Mouse (Mus musculus) midbrain, embryonic 15.5 days (tissue): Measurements from ENCODE around the gene Asb5. TPM values are rescaled to one million over a fixed set of nuclear protein-coding genes. Genes with fewer than 3 reads are reported as not detected.
"Not testable (repeated sequence)": the region's sequence is repeated elsewhere in the genome, so short reads cannot be mapped to it uniquely, and the experiment has no call there.

Experiments used
- ATAC-seq: fragments of 200-750 bp; cut with Nextera tagmentation; replicated peaks from 2 replicates; pipeline ENCODE4 v1.8.0; 2017; ENCODE audit warnings: moderate TSS enrichment
- H3K27ac ChIP-seq: fragments of 300-500 bp; sonication (generic); 2 replicates; pipeline ENCODE4 v1.5.1; 2015; ENCODE audit warnings: mild to moderate bottlenecking, inconsistent platforms
- H3K27me3 ChIP-seq: fragments of 300-500 bp; sonication (generic); replicated peaks from 2 replicates; pipeline ENCODE4 v1.6.1; 2015; ENCODE audit warnings: inconsistent platforms
- H3K36me3 ChIP-seq: fragments of 300-500 bp; sonication (generic); replicated peaks from 2 replicates; pipeline ENCODE4 v1.6.1; 2015; ENCODE audit warnings: inconsistent platforms
- H3K4me1 ChIP-seq: fragments of 300-500 bp; sonication (generic); 2 replicates; pipeline ENCODE4 v1.6.1; 2015; ENCODE audit warnings: inconsistent platforms
- H3K4me2 ChIP-seq: fragments of 300-500 bp; sonication (generic); 2 replicates; pipeline ENCODE4 v1.6.1; 2015; ENCODE audit warnings: inconsistent platforms, mild to moderate bottlenecking, moderate library complexity
- H3K4me3 ChIP-seq: fragments of 300-500 bp; sonication (generic); 2 replicates; pipeline ENCODE4 v1.5.1; 2015; ENCODE audit warnings: mild to moderate bottlenecking, inconsistent platforms
- H3K9ac ChIP-seq: fragments of 300-500 bp; sonication (generic); 2 replicates; pipeline ENCODE4 v1.6.1; 2015; ENCODE audit warnings: mild to moderate bottlenecking, inconsistent platforms
- H3K9me3 ChIP-seq: fragments of 300-500 bp; sonication (generic); 2 replicates; pipeline ENCODE4 v1.6.1; 2016; ENCODE audit warnings: inconsistent platforms
- WGBS: fragments of 180-500 bp; shearing (Covaris S2); methylation state at CpG from one replicate; pipeline ENCODE4 v1.1.7; 2015; ENCODE audit warnings: mixed read lengths; 5-methylcytosine and 5-hydroxymethylcytosine counted together
- polyA plus RNA-seq: library from polyadenylated mRNA; unstranded; fragments of >200 nt; fragmentation: Nextera tagmentation; extraction: Ambion mirVana; gene quantifications from 2 replicates; pipeline ENCODE4 v1.2.1, GENCODE M21; 2015

The Asb5 gene
- polyA plus RNA-seq, 1 experiment from 2014 or later, result 8.2 TPM

GRCm38 (mm10) chr8:54597386-54597785 lies 68.0 kb downstream of the Asb5 start:
- no peaks in the 10 kb centered on the region for H3K27me3 ChIP-seq
- no peak for ATAC-seq
- no peak overlapping the region for H3K9ac ChIP-seq
- no peaks in the 10 kb centered on the region for H3K9me3 ChIP-seq
- peaks cover 17% of the 10 kb centered on the region for H3K4me1 ChIP-seq
- H3K4me2 ChIP-seq, result no peak overlapping the region
- no peaks in the 10 kb centered on the region for H3K36me3 ChIP-seq
- H3K4me3 ChIP-seq, result no peak overlapping the region
- H3K27ac ChIP-seq, result no peak overlapping the region
- WGBS, result 85% methylated on average over 2 of the region's 2 CpGs

GRCm38 (mm10) chr8:54600671-54601251 lies 71.4 kb downstream of the Asb5 start, which contains the start of gene Spata4:
Gene Spata4 (plus strand): TSS chr8:54600781.
- 3% methylated on average over 21 of the region's 21 CpGs for WGBS
- Histone ChIP-seq H3K4me2 (peak within 1 kb of the TSS; percentile 61), H3K36me3 (no peaks in the 10 kb centered on the region), H3K27ac (peak within 1 kb of the TSS; percentile 75), H3K4me3 (peak within 1 kb of the TSS; percentile 35), H3K4me1 (peaks cover 7% of the 10 kb centered on the region), H3K9ac (peak within 1 kb of the TSS; percentile 23; the same call in 1 of the 2 replicates), H3K9me3 (no peaks in the 10 kb centered on the region), H3K27me3 (no peaks in the 10 kb centered on the region)
- peak; percentile 96 for ATAC-seq

GRCm38 (mm10) chr8:54603440-54603839 lies 74.1 kb downstream of the Asb5 start:
- Histone ChIP-seq H3K36me3 (no peaks in the 10 kb centered on the region), H3K4me3 (no peak overlapping the region), H3K9me3 (no peaks in the 10 kb centered on the region), H3K4me1 (peaks cover 7% of the 10 kb centered on the region), H3K4me2 (no peak overlapping the region), H3K27ac (no peak overlapping the region), H3K27me3 (no peaks in the 10 kb centered on the region), H3K9ac (no peak overlapping the region)
- no peak for ATAC-seq
- WGBS, result 82% methylated on average over 4 of the region's 4 CpGs

- Histone ChIP-seq H3K4me1 (no peaks in the 10 kb centered on the region), H3K27ac (no peak overlapping the region), H3K4me2 (no peak overlapping the region), H3K4me3 (no peak overlapping the region), H3K9ac (no peak overlapping the region), H3K27me3 (no peaks in the 10 kb centered on the region), H3K9me3 (no peaks in the 10 kb centered on the region), H3K36me3 (no peaks in the 10 kb centered on the region)
- 90% methylated on average over 2 of the region's 2 CpGs for WGBS
- ATAC-seq, result no peak
Measured at GRCm38 (mm10) chr8:54609336-54609735, 80.0 kb downstream of the Asb5 start.

GRCm38 (mm10) chr8:54610238-54610637 lies 80.9 kb downstream of the Asb5 start:
- Histone ChIP-seq H3K4me2 (no peak overlapping the region), H3K9me3 (no peaks in the 10 kb centered on the region), H3K9ac (no peak overlapping the region), H3K27ac (no peak overlapping the region), H3K4me3 (no peak overlapping the region), H3K4me1 (no peaks in the 10 kb centered on the region), H3K36me3 (no peaks in the 10 kb centered on the region), H3K27me3 (no peaks in the 10 kb centered on the region)
- 78% methylated on average over 4 of the region's 4 CpGs for WGBS
- ATAC-seq, result no peak

- H3K27ac ChIP-seq, H3K4me2 ChIP-seq, H3K4me3 ChIP-seq, H3K9ac ChIP-seq, H3K27me3 ChIP-seq, H3K36me3 ChIP-seq, H3K9me3 ChIP-seq, H3K4me1 ChIP-seq, ATAC-seq: not testable (repeated sequence)
- 92% methylated on average over 17 of the region's 17 CpGs for WGBS
Measured at GRCm38 (mm10) chr8:54616710-54617109, 87.3 kb downstream of the Asb5 start.

Other genes with a start within 250 kb of the Asb5 start
- gene Spcs3, start 418 bp downstream of the Asb5 start, polyA plus RNA-seq, result 46.5 and 47.5 TPM in 2 replicates
- 0.15 and 0.27 TPM in 2 replicates for gene Spata4, start 71.2 kb downstream of the Asb5 start, polyA plus RNA-seq